Mouse (Mus musculus): ENCODE data around the gene Gm609. TPM values are rescaled to one million over a fixed set of nuclear protein-coding genes. Genes with fewer than 3 reads are reported as not detected.
"Not testable (repeated sequence)": the region's sequence is repeated elsewhere in the genome, so short reads cannot be mapped to it uniquely, and the experiment has no call there.

Gene Gm609
- not detected in 2 replicates for polyA plus RNA-seq (2016; fragmentation: Nextera tagmentation; extraction: Ambion mirVana)

DNA sequence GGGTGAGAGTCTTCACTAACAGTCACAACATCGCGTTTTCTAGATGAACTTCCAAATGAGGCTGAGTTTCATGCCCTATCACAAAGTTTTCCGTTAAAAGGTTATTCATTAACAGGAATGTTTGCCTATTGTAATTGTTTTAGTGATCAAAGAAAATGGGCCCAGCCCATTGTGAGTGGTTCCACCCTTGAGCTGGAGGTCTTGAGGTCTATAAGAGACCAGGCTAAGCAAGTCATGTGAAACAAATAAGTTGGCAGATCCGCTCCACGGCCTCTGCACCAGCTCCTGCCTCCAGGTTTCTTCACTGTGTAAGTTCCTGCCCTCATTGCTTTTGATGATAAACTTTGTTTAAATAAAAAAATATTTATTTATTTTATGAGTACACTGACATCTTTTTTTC is at the start of gene Gm609:
Gene Gm609, minus strand, starts transcription at position 43 of the 400 bp plus-strand sequence.
- Histone ChIP-seq H3K4me2 (replicated peaks) (no peak within 1 kb of the TSS), H3K4me1 (no peaks in the 10 kb centered on the region), H3K36me3 (no peaks in the 10 kb centered on the region), H3K27ac (replicated peaks) (no peak within 1 kb of the TSS), H3K27me3 (no peaks in the 10 kb centered on the region), H3K4me3 (no peak within 1 kb of the TSS), H3K9ac (replicated peaks) (no peak within 1 kb of the TSS), H3K9me3 (no peaks in the 10 kb centered on the region)
- WGBS, result 87% methylated on average over 5 of the region's 5 CpGs
- ATAC-seq (ENCODE audit: low FRiP score, low read depth), result no peak

DNA sequence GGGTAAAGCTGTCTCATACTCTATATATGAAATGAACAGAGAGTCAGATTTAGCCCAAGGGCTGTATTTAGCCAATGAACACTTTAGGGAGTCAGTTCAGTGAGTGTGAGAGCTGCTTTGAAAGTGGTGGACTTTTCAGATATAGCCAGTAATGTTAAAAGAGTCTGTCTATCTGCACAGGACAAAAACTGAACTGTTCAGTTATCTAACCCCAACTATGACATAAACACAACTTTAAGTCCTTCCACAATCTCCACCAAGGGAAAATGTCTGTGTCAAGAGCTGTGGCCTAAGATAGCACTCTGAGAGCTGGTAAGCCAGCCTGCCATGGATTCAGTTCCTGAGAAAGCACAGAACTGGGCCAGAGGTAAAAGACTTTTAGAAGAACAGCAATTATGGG is 49.3 kb upstream of the Gm609 start:
- H3K9me3 ChIP-seq, result no peaks in the 10 kb centered on the region
- H3K4me3 ChIP-seq, result no peak overlapping the region
- no peak overlapping the region for H3K27ac ChIP-seq (replicated peaks)
- H3K36me3 ChIP-seq, result no peaks in the 10 kb centered on the region
- ATAC-seq (ENCODE audit: low FRiP score, low read depth), result no peak
- H3K4me1 ChIP-seq, result no peaks in the 10 kb centered on the region
- no peak overlapping the region for H3K9ac ChIP-seq (replicated peaks)
- H3K4me2 ChIP-seq (replicated peaks), result no peak overlapping the region
- H3K27me3 ChIP-seq, result no peaks in the 10 kb centered on the region

DNA sequence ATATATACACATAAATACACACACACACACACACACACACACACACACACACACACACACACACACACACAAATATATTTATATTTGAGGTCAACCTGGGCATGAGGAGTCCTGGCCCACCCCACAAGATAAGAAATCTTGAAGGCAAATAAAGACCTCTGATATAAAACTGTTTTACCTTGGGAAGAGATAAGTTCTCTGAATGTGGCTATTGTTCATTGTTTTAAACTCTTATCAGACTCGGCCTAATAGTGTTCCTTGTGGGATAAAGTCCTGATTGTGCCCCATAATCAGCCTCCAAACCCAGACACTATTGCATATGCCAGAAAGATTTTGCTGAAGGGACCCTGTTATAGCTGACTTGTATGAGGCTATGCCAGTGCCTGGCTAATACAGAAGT is 45.6 kb upstream of the Gm609 start:
- H3K4me2 ChIP-seq (replicated peaks); H3K27me3 ChIP-seq; H3K27ac ChIP-seq (replicated peaks); ATAC-seq (ENCODE audit: low FRiP score, low read depth); H3K36me3 ChIP-seq; H3K4me1 ChIP-seq; H3K9ac ChIP-seq (replicated peaks); H3K9me3 ChIP-seq; H3K4me3 ChIP-seq: not testable (repeated sequence)
- whole genome bisulfite sequencing, result 82% methylated on average over 1 of the region's 1 CpGs

DNA sequence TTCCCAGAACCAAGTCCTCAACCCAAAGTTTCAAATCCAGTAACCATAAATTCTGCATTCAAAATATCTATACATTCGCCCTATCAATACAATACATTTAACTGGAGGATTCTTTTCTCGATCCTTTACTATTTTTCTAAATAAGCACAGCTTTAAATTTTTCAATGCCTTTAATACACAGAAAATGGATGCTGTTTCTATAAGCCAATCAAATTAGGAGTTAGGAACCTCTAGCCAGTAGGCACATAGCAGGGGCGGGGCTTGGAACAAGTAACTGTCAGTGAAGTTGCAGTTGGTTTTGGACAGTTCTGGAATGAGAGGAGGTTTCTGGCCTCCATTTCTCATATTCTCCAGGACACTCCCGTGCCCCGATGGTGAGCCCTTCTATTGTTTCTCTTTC is 42.2 kb upstream of the Gm609 start, which contains the start of gene Slc9c1:
Gene Slc9c1, plus strand, starts transcription at position 301 of the 400 bp plus-strand sequence.
- no peaks in the 10 kb centered on the region for H3K27me3 ChIP-seq
- ATAC-seq (ENCODE audit: low FRiP score, low read depth), result no peak
- H3K27ac ChIP-seq (replicated peaks), result no peak within 1 kb of the TSS
- WGBS, result 94% methylated on average over 5 of the region's 5 CpGs
- no peaks in the 10 kb centered on the region for H3K4me1 ChIP-seq
- no peak within 1 kb of the TSS for H3K4me2 ChIP-seq (replicated peaks)
- no peak within 1 kb of the TSS for H3K4me3 ChIP-seq
- H3K9me3 ChIP-seq, result no peaks in the 10 kb centered on the region
- no peak within 1 kb of the TSS for H3K9ac ChIP-seq (replicated peaks)
- no peaks in the 10 kb centered on the region for H3K36me3 ChIP-seq

DNA sequence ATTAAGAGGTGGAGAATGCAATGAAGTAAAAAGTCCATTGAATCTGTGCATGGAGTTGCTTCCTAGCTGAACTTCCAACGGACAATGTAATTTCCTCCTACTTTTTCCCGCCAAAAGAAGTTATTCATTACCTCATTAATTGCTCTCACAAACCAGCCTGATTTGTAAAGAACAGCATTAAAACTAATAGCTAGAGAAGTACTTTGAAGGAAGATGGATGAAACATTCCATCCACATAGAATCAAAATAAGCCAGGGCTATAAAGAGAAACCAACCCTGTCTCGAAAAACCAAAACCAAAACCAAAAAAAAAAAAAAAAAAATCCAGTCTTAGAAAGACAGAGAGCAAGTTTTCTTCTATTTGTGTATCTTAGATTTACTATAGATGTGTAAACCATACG is 39.2 kb upstream of the Gm609 start, which contains the start of gene Gm17783:
Gene Gm17783, minus strand, starts transcription at position 101 of the 400 bp plus-strand sequence.
- Histone ChIP-seq H3K4me2 (replicated peaks) (no peak within 1 kb of the TSS), H3K36me3 (no peaks in the 10 kb centered on the region), H3K27me3 (no peaks in the 10 kb centered on the region), H3K9me3 (no peaks in the 10 kb centered on the region), H3K4me1 (no peaks in the 10 kb centered on the region), H3K27ac (replicated peaks) (no peak within 1 kb of the TSS), H3K4me3 (no peak within 1 kb of the TSS), H3K9ac (replicated peaks) (no peak within 1 kb of the TSS)
- 90% methylated on average over 4 of the region's 4 CpGs for WGBS
- ATAC-seq (ENCODE audit: low FRiP score, low read depth), result no peak

DNA sequence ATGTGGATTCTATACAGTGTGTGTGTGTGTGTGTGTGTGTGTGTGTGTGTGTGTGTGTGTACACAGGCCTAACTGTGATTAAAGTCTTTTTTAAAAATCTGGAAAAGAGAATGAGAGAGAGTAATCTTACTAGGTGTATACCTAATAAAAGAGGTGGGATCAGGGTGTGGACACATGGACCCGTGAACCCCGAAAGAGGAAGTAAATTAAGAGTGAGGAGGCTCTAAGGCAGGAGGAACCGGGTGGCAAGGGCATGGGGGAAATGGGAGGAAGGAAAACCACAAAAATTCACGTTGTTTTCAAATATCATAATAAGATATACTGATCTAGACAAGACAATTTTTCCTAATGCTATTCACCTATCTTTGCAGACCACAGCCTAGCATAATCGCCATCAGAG is 32.8 kb upstream of the Gm609 start:
- no peaks in the 10 kb centered on the region for H3K27me3 ChIP-seq
- H3K4me2 ChIP-seq (replicated peaks), result no peak overlapping the region
- no peak for ATAC-seq (ENCODE audit: low FRiP score, low read depth)
- no peak overlapping the region for H3K27ac ChIP-seq (replicated peaks)
- H3K9me3 ChIP-seq, result no peaks in the 10 kb centered on the region
- H3K4me3 ChIP-seq, result no peak overlapping the region
- no peak overlapping the region for H3K9ac ChIP-seq (replicated peaks)
- WGBS, result 82% methylated on average over 5 of the region's 5 CpGs
- H3K4me1 ChIP-seq, result no peaks in the 10 kb centered on the region
- no peaks in the 10 kb centered on the region for H3K36me3 ChIP-seq

DNA sequence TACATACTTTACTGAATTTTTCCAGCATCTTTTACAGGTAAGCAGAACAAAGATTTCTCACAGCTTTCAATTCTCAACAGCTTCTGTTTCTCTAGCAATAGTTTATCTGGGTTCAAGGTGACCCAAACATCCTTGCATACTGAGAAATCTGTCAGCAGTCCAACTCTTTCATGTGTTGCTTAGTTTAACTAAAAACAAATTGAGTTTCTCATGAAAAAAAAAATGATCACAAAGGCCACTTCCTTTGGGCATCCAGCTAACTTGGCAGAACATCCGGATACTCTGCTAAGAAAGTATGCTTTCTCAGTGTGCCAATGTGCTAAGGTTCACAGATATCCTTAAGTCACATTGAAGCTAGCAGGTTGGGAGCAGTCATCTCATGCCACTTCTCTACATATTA is 2.6 kb upstream of the Gm609 start:
- no peaks in the 10 kb centered on the region for H3K27me3 ChIP-seq
- ATAC-seq (ENCODE audit: low FRiP score, low read depth), result no peak
- WGBS, result 87% methylated on average over 1 of the region's 1 CpGs
- no peaks in the 10 kb centered on the region for H3K4me1 ChIP-seq
- no peak overlapping the region for H3K4me2 ChIP-seq (replicated peaks)
- no peaks in the 10 kb centered on the region for H3K36me3 ChIP-seq
- H3K9me3 ChIP-seq, result no peaks in the 10 kb centered on the region
- no peak overlapping the region for H3K9ac ChIP-seq (replicated peaks)
- H3K4me3 ChIP-seq, result no peak overlapping the region
- H3K27ac ChIP-seq (replicated peaks), result no peak overlapping the region

DNA sequence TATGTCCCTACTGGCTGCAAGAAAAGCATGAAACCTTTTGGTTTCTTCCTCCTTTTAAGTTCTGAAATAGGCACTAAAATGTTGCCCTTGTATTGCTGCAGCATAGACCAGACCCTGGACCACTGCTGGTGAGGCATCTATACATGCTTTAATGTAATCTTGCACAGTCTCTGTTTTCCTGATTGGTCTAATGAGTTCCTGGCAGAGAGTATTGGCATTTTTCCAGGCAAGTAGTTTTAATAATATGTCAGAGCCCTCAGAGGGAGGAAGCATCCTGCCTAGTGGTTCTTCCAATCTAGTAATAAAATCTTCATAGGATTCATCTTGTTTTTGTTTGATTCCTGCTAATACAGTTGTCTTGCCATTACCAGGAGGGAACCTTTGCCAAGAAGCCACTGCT is 15.8 kb downstream of the Gm609 start:
- H3K27me3 ChIP-seq, result no peaks in the 10 kb centered on the region
- no peak overlapping the region for H3K4me3 ChIP-seq
- H3K36me3 ChIP-seq, result no peaks in the 10 kb centered on the region
- ATAC-seq (ENCODE audit: low FRiP score, low read depth), result no peak
- no peak overlapping the region for H3K4me2 ChIP-seq (replicated peaks)
- H3K27ac ChIP-seq (replicated peaks), result no peak overlapping the region
- H3K4me1 ChIP-seq, result no peaks in the 10 kb centered on the region
- no peak overlapping the region for H3K9ac ChIP-seq (replicated peaks)
- no peaks in the 10 kb centered on the region for H3K9me3 ChIP-seq

DNA sequence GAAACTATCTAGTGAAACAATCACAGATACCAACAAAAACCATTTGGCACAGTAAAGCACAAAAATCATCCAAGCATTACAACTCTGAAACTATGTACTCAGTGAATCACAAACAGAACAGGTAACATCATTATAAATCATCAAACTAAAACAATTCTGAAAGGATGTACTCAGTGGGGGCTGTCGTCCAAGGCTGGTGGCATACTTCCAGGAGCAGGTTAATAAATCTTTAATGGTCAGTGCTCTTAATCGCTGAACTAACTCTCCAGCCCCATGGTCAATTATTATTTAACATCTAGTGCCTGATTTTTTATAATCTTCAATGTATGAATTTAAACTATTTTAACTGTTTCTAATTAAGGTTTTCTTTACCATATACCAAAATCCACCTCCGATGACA is 20.9 kb downstream of the Gm609 start:
- not testable (repeated sequence) for H3K4me3 ChIP-seq; H3K9ac ChIP-seq (replicated peaks)
- whole genome bisulfite sequencing, result 85% methylated on average over 3 of the region's 3 CpGs

DNA sequence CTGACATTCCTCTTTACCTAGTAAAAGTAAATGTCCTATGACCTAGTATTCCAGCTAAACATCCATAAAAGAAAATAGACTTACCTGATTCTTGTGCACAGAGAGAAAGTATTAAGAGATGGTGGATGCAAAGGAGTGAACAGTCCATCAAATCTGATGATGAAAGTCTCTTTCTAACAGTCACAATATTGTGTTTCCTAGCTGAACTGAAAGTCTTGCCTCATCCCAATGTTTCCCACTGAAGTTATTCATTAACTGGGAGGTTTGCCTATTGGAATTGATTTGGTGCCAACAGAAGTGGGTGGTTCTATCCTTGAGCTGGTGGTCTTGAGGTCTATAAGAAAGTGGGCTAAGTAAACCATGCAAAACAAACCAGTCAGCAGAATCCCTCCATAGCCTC is 38.0 kb downstream of the Gm609 start:
- no peak overlapping the region for H3K27ac ChIP-seq (replicated peaks)
- H3K36me3 ChIP-seq, result no peaks in the 10 kb centered on the region
- no peak for ATAC-seq (ENCODE audit: low FRiP score, low read depth)
- H3K9ac ChIP-seq (replicated peaks), result no peak overlapping the region
- no peaks in the 10 kb centered on the region for H3K27me3 ChIP-seq
- no peak overlapping the region for H3K4me3 ChIP-seq
- no peak overlapping the region for H3K4me2 ChIP-seq (replicated peaks)
- H3K9me3 ChIP-seq, result no peaks in the 10 kb centered on the region
- H3K4me1 ChIP-seq, result no peaks in the 10 kb centered on the region

More for the DNA sequence above, 20.9 kb downstream of the Gm609 start:
- H3K36me3 ChIP-seq; H3K4me2 ChIP-seq (replicated peaks); H3K27me3 ChIP-seq; ATAC-seq (ENCODE audit: low FRiP score, low read depth); H3K4me1 ChIP-seq; H3K27ac ChIP-seq (replicated peaks); H3K9me3 ChIP-seq: not testable (repeated sequence)

DNA sequence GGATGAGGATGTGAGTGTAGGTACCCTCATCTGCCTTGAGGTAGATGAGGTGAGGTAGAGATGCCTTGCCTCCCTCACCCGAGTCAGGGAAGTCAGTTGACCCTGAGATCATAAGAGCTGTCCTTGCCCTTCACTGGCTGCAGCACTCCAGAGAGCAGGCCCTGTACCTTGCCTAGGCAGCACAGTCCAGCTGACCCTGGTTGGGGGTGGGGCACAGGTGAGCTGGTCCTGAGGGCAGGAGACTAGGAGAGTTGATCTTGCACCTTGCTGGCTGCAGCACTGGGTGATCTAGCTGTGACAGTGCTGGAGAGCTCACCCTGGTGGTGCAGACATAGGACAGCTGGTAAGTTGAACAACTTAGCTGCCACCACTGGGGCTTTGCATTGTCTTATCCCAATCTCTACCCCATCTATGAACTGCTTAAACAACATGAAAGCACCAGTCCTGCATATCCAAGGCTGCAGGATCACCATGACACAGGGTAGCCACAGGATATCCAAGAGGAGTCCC is 55.5 kb downstream of the Gm609 start:
- Histone ChIP-seq H3K36me3 (no peaks in the 10 kb centered on the region), H3K9ac (replicated peaks) (no peak overlapping the region), H3K9me3 (no peaks in the 10 kb centered on the region), H3K4me3 (no peak overlapping the region), H3K27ac (replicated peaks) (no peak overlapping the region), H3K27me3 (no peaks in the 10 kb centered on the region), H3K4me1 (no peaks in the 10 kb centered on the region), H3K4me2 (replicated peaks) (no peak overlapping the region)
- no peak for ATAC-seq (ENCODE audit: low FRiP score, low read depth)
- 83% methylated on average over 1 of the region's 1 CpGs for WGBS

DNA sequence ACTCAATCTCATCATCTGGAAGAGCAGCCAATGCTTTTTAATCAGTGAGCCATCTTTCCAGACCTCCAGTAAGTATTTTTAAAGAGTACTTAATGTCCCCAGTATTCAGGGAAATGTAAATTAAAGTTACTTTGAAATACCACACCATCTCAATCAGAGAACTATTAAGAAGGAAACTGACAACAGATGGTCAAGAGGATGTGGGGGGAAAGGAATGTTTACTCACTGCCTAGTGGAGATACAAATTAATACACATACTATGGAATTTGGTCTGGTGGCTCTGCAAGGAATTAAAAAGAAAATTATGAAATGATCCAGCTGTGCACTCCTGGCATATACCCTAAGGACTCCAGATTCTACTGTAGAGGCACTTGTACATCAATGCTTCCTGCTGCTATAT is 57.2 kb downstream of the Gm609 start:
- no peak overlapping the region for H3K4me3 ChIP-seq
- no peak overlapping the region for H3K4me2 ChIP-seq (replicated peaks)
- no peaks in the 10 kb centered on the region for H3K4me1 ChIP-seq
- no peaks in the 10 kb centered on the region for H3K36me3 ChIP-seq
- no peak for ATAC-seq (ENCODE audit: low FRiP score, low read depth)
- no peaks in the 10 kb centered on the region for H3K27me3 ChIP-seq
- H3K27ac ChIP-seq (replicated peaks), result no peak overlapping the region
- H3K9me3 ChIP-seq, result no peaks in the 10 kb centered on the region
- H3K9ac ChIP-seq (replicated peaks), result no peak overlapping the region

DNA sequence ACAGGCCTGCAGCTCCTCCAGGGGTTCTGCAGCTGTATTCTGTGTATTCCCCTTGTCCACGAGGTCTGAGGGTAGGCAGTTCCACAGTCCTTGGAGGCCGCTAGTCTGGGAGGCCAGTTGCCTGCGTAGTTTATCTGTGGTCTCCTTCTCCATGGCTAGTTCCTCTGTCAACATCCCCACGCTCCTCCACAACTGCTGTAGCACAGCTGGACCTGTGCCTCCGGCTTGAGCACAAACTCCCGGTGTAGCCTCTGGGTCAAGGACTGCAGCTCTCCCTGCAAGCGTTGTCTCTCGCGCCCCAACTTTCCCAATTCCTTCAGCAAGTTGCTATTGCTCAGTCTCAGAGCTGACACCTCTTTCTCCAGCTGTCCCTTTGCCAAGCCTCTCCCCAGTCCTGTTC is 65.1 kb downstream of the Gm609 start:
- Histone ChIP-seq H3K9me3 (no peaks in the 10 kb centered on the region), H3K9ac (replicated peaks) (no peak overlapping the region), H3K4me3 (no peak overlapping the region), H3K36me3 (no peaks in the 10 kb centered on the region), H3K4me1 (no peaks in the 10 kb centered on the region), H3K4me2 (replicated peaks) (no peak overlapping the region), H3K27ac (replicated peaks) (no peak overlapping the region), H3K27me3 (no peaks in the 10 kb centered on the region)
- WGBS, result 97% methylated on average over 9 of the region's 9 CpGs
- ATAC-seq (ENCODE audit: low FRiP score, low read depth), result no peak
